Mouse (Mus musculus): ENCODE results near the gene Herc3. TPM values are rescaled to one million over a fixed set of nuclear protein-coding genes. Genes with fewer than 3 reads are reported as not detected.

Gene Herc3
- polyA plus RNA-seq, 1 experiment from 2014 or later = 5.4 TPM

GRCm38 (mm10) chr6:58841208-58841607 lies 9.9 kb downstream of the Herc3 start:
- Histone ChIP-seq H3K27ac (ENCODE audit: low read length) (no peak overlapping the region), H3K9ac (replicated peaks; ENCODE audit: low read depth) (no peak overlapping the region), H3K9me3 (ENCODE audit: low read length) (no peaks in the 10 kb centered on the region), H3K4me2 (replicated peaks; ENCODE audit: low read depth, low read length) (no peak overlapping the region), H3K27me3 (replicated peaks; ENCODE audit: insufficient read depth, low read length) (no peaks in the 10 kb centered on the region), H3K4me3 (ENCODE audit: low read depth, low read length) (no peak overlapping the region), H3K4me1 (ENCODE audit: insufficient read depth, low read depth, low read length) (no peaks in the 10 kb centered on the region), H3K36me3 (ENCODE audit: insufficient read depth, low read length) (no peaks in the 10 kb centered on the region)
- WGBS = 45% methylated on average over 2 of the region's 2 CpGs
- no peak for ATAC-seq
- TF ChIP-seq EP300 (IDR thresholded peaks at IDR 0.05) = no peak
- TF ChIP-seq CTCF (IDR thresholded peaks at IDR 0.05) = no peak
- DNase-seq (ENCODE audit: low spot score) = no peak

- no peak for TF ChIP-seq CTCF (IDR thresholded peaks at IDR 0.05)
- no peak for TF ChIP-seq EP300 (IDR thresholded peaks at IDR 0.05)
- ATAC-seq = no peak
- Histone ChIP-seq H3K27me3 (replicated peaks; ENCODE audit: insufficient read depth, low read length) (no peaks in the 10 kb centered on the region), H3K4me1 (ENCODE audit: insufficient read depth, low read depth, low read length) (no peaks in the 10 kb centered on the region), H3K9me3 (ENCODE audit: low read length) (no peaks in the 10 kb centered on the region), H3K4me3 (ENCODE audit: low read depth, low read length) (no peak overlapping the region), H3K9ac (replicated peaks; ENCODE audit: low read depth) (no peak overlapping the region), H3K4me2 (replicated peaks; ENCODE audit: low read depth, low read length) (no peak overlapping the region), H3K36me3 (ENCODE audit: insufficient read depth, low read length) (no peaks in the 10 kb centered on the region), H3K27ac (ENCODE audit: low read length) (no peak overlapping the region)
- WGBS = 45% methylated on average over 2 of the region's 2 CpGs
- no peak for DNase-seq (ENCODE audit: low spot score)
These were observed 10.9 kb downstream of the Herc3 start for GRCm38 (mm10) chr6:58842186-58842585.

DNA sequence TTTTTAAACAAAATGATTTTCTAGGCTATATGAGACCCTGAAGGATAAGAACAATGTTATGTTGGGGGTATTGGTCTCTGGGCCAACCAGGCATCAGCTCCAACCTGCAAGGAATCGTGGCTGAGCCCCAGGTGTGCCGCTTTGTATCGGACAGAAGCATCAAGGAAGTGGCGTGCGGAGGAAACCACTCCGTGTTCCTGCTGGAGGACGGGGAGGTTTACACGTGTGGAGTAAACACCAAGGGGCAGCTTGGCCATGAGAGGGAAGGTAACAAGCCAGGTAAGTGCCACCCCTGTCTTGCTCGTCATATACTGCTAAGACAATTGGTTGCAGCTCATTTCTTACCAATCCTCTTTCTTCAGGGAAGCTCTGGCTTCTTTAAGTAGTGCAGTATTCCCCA lies 12.3 kb downstream of the Herc3 start:
- Histone ChIP-seq H3K36me3 (ENCODE audit: insufficient read depth, low read length) (no peaks in the 10 kb centered on the region), H3K9me3 (ENCODE audit: low read length) (no peaks in the 10 kb centered on the region), H3K27ac (ENCODE audit: low read length) (no peak overlapping the region), H3K9ac (replicated peaks; ENCODE audit: low read depth) (no peak overlapping the region), H3K4me3 (ENCODE audit: low read depth, low read length) (no peak overlapping the region), H3K4me2 (replicated peaks; ENCODE audit: low read depth, low read length) (no peak overlapping the region), H3K27me3 (replicated peaks; ENCODE audit: insufficient read depth, low read length) (no peaks in the 10 kb centered on the region), H3K4me1 (ENCODE audit: insufficient read depth, low read depth, low read length) (no peaks in the 10 kb centered on the region)
- ATAC-seq = no peak
- no peak for DNase-seq (ENCODE audit: low spot score)
- TF ChIP-seq CTCF (IDR thresholded peaks at IDR 0.05) (no peak), EP300 (IDR thresholded peaks at IDR 0.05) (no peak)
- WGBS = 81% methylated on average over 9 of the region's 9 CpGs

- Histone ChIP-seq H3K4me2 (replicated peaks; ENCODE audit: low read depth, low read length) (no peak overlapping the region), H3K9ac (replicated peaks; ENCODE audit: low read depth) (no peak overlapping the region), H3K36me3 (ENCODE audit: insufficient read depth, low read length) (no peaks in the 10 kb centered on the region), H3K4me1 (ENCODE audit: insufficient read depth, low read depth, low read length) (no peaks in the 10 kb centered on the region), H3K9me3 (ENCODE audit: low read length) (no peaks in the 10 kb centered on the region), H3K27ac (ENCODE audit: low read length) (no peak overlapping the region), H3K27me3 (replicated peaks; ENCODE audit: insufficient read depth, low read length) (no peaks in the 10 kb centered on the region), H3K4me3 (ENCODE audit: low read depth, low read length) (no peak overlapping the region)
- DNase-seq (ENCODE audit: low spot score) (no peak), ATAC-seq (no peak)
- WGBS = 90% methylated on average over 8 of the region's 8 CpGs
- TF ChIP-seq CTCF (IDR thresholded peaks at IDR 0.05) = no peak
- TF ChIP-seq EP300 (IDR thresholded peaks at IDR 0.05) = no peak
These were observed 13.0 kb downstream of the Herc3 start for GRCm38 (mm10) chr6:58844188-58844822.

DNA sequence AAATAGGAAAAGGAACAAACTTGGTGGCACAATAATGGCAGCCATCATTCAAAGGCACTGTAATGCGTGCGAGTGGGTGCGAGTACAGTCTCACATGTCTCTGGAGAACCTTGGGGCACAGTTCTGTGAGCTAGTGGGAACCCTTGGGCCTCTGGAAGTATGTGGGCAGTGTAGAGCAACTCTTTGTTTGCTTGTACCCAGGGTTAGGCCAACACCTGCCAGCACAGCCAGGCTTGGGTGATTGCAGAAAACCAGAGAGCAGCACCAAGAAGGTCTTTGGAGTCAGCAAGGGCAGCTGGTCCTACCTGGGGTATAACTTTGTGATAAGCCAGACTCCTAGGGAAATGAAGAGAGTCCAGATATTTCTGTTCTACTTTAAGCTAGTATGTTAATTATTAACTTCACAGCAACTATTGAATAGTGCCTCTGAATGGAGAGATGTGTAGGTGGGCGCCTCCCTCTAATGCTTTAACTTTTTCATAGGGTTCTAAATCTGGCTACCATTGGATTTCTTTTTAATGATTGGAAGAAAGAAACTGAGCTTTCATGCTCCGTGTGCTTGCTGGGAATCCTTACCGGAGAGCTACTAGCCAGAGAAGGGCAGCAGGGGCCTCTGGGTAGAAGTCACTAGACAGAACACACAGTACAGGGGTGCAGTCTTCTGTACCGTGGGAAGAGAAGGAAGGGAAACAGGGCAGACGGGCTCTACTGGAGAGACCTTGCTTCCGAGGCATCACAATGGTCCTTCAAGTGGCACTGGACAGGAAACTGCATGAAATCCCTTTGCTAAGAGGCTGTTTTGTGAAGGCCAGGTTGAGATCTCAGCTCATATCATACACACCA lies 15.8 kb downstream of the Herc3 start:
- DNase-seq (ENCODE audit: low spot score) = no peak
- Histone ChIP-seq H3K27me3 (replicated peaks; ENCODE audit: insufficient read depth, low read length) (no peaks in the 10 kb centered on the region), H3K36me3 (ENCODE audit: insufficient read depth, low read length) (no peaks in the 10 kb centered on the region), H3K4me1 (ENCODE audit: insufficient read depth, low read depth, low read length) (no peaks in the 10 kb centered on the region), H3K9ac (replicated peaks; ENCODE audit: low read depth) (no peak overlapping the region), H3K4me2 (replicated peaks; ENCODE audit: low read depth, low read length) (no peak overlapping the region), H3K27ac (ENCODE audit: low read length) (no peak overlapping the region), H3K9me3 (ENCODE audit: low read length) (no peaks in the 10 kb centered on the region), H3K4me3 (ENCODE audit: low read depth, low read length) (no peak overlapping the region)
- ATAC-seq = no peak
- TF ChIP-seq EP300 (IDR thresholded peaks at IDR 0.05) (no peak), CTCF (IDR thresholded peaks at IDR 0.05) (no peak)
- 72% methylated on average over 9 of the region's 9 CpGs for WGBS

GRCm38 (mm10) chr6:58847836-58848235 lies 16.6 kb downstream of the Herc3 start:
- DNase-seq (ENCODE audit: low spot score) (peak; percentile 10), ATAC-seq (no peak)
- 72% methylated on average over 5 of the region's 5 CpGs for WGBS
- no peaks in the 10 kb centered on the region for H3K27me3 ChIP-seq (replicated peaks; ENCODE audit: insufficient read depth, low read length)
- no peak overlapping the region for H3K9ac ChIP-seq (replicated peaks; ENCODE audit: low read depth)
- H3K4me1 ChIP-seq (ENCODE audit: insufficient read depth, low read depth, low read length) = no peaks in the 10 kb centered on the region
- TF ChIP-seq CTCF (IDR thresholded peaks at IDR 0.05) (no peak), EP300 (IDR thresholded peaks at IDR 0.05) (no peak)
- H3K9me3 ChIP-seq (ENCODE audit: low read length) = no peaks in the 10 kb centered on the region
- no peak overlapping the region for H3K4me2 ChIP-seq (replicated peaks; ENCODE audit: low read depth, low read length)
- no peaks in the 10 kb centered on the region for H3K36me3 ChIP-seq (ENCODE audit: insufficient read depth, low read length)
- no peak overlapping the region for H3K4me3 ChIP-seq (ENCODE audit: low read depth, low read length)
- no peak overlapping the region for H3K27ac ChIP-seq (ENCODE audit: low read length)
